Mouse (Mus musculus) megakaryocyte, embryonic 14.5 days (primary cell): Measurements from ENCODE around the gene Shisa7.

Experiments used
- FLI1 ChIP-seq: IDR thresholded peaks from 2 replicates; pipeline ENCODE4 v1.6.1; 2012; ENCODE audit warnings: low read length, inconsistent platforms, mixed read lengths
- GATA1 ChIP-seq: IDR thresholded peaks from 3 replicates; pipeline ENCODE4 v1.6.1; 2012; ENCODE audit warnings: mixed read lengths, low read length, inconsistent platforms, borderline replicate concordance

- TF ChIP-seq GATA1 = no peak
- TF ChIP-seq FLI1 = no peak
Measured at GRCm38 (mm10) chr7:4789436-4789935, 55.0 kb downstream of the Shisa7 start, which contains the start of gene Tmem238.
